Mouse (Mus musculus): ENCODE results near the gene Hopx. TPM values are rescaled to one million over a fixed set of nuclear protein-coding genes. Genes with fewer than 3 reads are reported as not detected.

The Hopx gene
- polyA plus RNA-seq, 1 experiment from 2014 or later, result 2.4 TPM

DNA sequence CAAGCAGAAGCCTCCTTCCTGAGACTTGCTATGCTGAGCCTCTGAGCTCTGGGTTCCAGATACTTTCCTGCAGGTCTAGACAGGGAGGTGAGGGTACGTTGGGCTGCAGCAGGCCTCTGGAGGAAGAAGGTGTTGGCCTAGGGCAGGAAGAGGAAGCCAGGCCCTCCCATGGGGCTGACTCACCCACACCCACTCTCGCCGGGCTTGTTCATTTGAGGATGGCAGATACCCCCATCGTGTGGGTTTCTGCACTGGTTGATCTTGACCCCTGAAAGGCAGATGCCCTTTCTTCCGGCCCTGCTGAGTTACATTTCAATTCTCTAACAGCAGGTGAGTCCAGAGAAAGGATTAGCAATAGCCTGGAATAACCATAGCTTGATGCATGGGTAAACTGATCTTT lies 22.4 kb downstream of the Hopx start:
- no peak for ATAC-seq (ENCODE audit: insufficient read depth)
- Histone ChIP-seq H3K27me3 (ENCODE audit: insufficient read depth, low read length) (no peaks in the 10 kb centered on the region), H3K27ac (ENCODE audit: low read depth) (no peak overlapping the region), H3K4me2 (peak overlapping the region; percentile 10; the same call in 1 of the 2 replicates), H3K36me3 (ENCODE audit: insufficient read depth) (no peaks in the 10 kb centered on the region), H3K9ac (no peak overlapping the region), H3K4me1 (ENCODE audit: insufficient read depth) (0 out of 2 replicates have a peak, but pooled peaks cover 2% of the 10 kb centered on the region), H3K4me3 (ENCODE audit: low read depth, low read length) (no peak overlapping the region), H3K9me3 (ENCODE audit: low read depth, low read length) (no peaks in the 10 kb centered on the region)
- DNase-seq, result no peak
- TF ChIP-seq CTCF (IDR thresholded peaks at IDR 0.05; ENCODE audit: low read depth), result no peak
- 67% methylated on average over 5 of the region's 5 CpGs for WGBS

DNA sequence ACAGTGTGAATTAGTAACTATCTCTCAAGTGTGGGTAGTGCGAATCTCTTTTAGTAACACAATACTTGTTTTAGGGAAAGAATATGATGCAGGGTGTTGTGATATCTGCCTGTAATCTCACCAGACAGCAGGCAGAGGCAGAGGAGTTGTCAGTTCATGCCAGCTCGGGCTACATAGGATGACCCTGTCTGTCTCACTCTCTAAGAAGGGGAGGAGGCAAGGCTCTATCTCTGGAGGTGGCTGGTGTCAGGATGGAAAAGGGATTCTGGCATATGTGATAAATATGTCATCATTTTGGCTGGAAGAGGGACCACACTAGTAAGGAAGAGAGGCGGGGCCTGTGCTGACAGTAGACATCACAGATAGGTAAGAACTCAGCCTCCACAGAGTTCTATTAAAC lies 23.0 kb downstream of the Hopx start:
- DNase-seq, result no peak
- no peaks in the 10 kb centered on the region for H3K27me3 ChIP-seq (ENCODE audit: insufficient read depth, low read length)
- H3K4me1 ChIP-seq (ENCODE audit: insufficient read depth), result 0 out of 2 replicates have a peak, but pooled peaks cover 2% of the 10 kb centered on the region
- no peaks in the 10 kb centered on the region for H3K9me3 ChIP-seq (ENCODE audit: low read depth, low read length)
- H3K36me3 ChIP-seq (ENCODE audit: insufficient read depth), result no peaks in the 10 kb centered on the region
- ATAC-seq (ENCODE audit: insufficient read depth), result no peak
- no peak for TF ChIP-seq CTCF (IDR thresholded peaks at IDR 0.05; ENCODE audit: low read depth)
- H3K27ac ChIP-seq (ENCODE audit: low read depth), result no peak overlapping the region
- WGBS, result 59% methylated on average over 3 of the region's 3 CpGs
- no peak overlapping the region for H3K4me2 ChIP-seq
- H3K9ac ChIP-seq, result no peak overlapping the region
- H3K4me3 ChIP-seq (ENCODE audit: low read depth, low read length), result no peak overlapping the region

- Histone ChIP-seq H3K4me2 (no peak overlapping the region), H3K27me3 (ENCODE audit: insufficient read depth, low read length) (no peaks in the 10 kb centered on the region), H3K4me3 (ENCODE audit: low read depth, low read length) (no peak overlapping the region), H3K27ac (ENCODE audit: low read depth) (no peak overlapping the region), H3K36me3 (ENCODE audit: insufficient read depth) (no peaks in the 10 kb centered on the region), H3K9me3 (ENCODE audit: low read depth, low read length) (no peaks in the 10 kb centered on the region), H3K4me1 (ENCODE audit: insufficient read depth) (0 out of 2 replicates have a peak, but pooled peaks cover 2% of the 10 kb centered on the region), H3K9ac (no peak overlapping the region)
- no peak for TF ChIP-seq CTCF (IDR thresholded peaks at IDR 0.05; ENCODE audit: low read depth)
- DNase-seq (peak; percentile 63), ATAC-seq (ENCODE audit: insufficient read depth) (no peak)
- 50% methylated on average over 5 of the region's 5 CpGs for WGBS
Measured at GRCm38 (mm10) chr5:77090521-77091096, 24.3 kb downstream of the Hopx start.

DNA sequence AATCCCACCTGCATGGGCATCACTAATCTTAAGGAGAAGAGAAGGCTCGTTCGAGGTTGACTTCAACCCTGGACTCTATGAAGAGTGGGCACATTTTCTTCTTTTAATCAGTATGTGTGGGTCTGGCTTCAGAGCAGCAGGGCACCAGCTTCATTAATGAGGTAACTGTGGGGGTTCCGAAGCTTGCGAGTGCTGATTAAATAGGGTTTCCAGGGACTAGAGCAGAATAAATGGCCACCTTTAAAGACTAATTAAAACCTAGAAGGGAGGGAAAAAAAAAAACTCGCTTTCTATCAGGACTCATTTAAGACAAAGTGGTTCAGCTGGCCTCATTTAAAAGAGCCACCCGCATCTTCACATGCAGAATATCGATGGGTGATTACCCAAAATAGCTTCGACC lies 25.0 kb downstream of the Hopx start:
- TF ChIP-seq CTCF (IDR thresholded peaks at IDR 0.05; ENCODE audit: low read depth), result no peak
- H3K4me3 ChIP-seq (ENCODE audit: low read depth, low read length), result no peak overlapping the region
- no peaks in the 10 kb centered on the region for H3K27me3 ChIP-seq (ENCODE audit: insufficient read depth, low read length)
- 82% methylated on average over 8 of the region's 8 CpGs for WGBS
- H3K4me2 ChIP-seq, result no peak overlapping the region
- ATAC-seq (ENCODE audit: insufficient read depth), result no peak
- H3K9me3 ChIP-seq (ENCODE audit: low read depth, low read length), result no peaks in the 10 kb centered on the region
- no peaks in the 10 kb centered on the region for H3K36me3 ChIP-seq (ENCODE audit: insufficient read depth)
- H3K27ac ChIP-seq (ENCODE audit: low read depth), result no peak overlapping the region
- no peak overlapping the region for H3K9ac ChIP-seq
- no peak for DNase-seq
- H3K4me1 ChIP-seq (ENCODE audit: insufficient read depth), result no peaks in the 10 kb centered on the region

DNA sequence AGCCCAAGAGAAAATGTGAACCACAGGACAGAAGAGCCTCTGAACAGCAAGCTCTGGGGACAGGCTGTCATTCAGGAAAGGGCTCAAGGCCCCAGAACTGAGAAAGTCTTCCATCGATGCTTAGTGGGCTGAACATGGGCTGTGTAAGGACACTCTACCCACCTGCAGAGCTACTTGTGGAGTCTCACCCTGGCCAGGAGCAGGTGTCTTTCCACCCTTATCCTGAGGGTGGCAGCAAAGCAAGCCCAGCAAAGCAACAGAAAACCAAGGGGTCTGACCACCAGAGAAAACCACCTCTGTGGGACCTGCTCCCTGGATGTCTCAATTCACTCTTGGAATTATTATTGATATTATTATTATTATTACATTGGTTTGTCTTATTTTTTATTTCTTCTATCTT lies 25.6 kb downstream of the Hopx start:
- 62% methylated on average over 1 of the region's 1 CpGs for WGBS

GRCm38 (mm10) chr5:77087122-77087521 lies 27.8 kb downstream of the Hopx start:
- Histone ChIP-seq H3K4me1 (ENCODE audit: insufficient read depth) (no peaks in the 10 kb centered on the region), H3K4me3 (ENCODE audit: low read depth, low read length) (no peak overlapping the region), H3K27ac (ENCODE audit: low read depth) (no peak overlapping the region), H3K36me3 (ENCODE audit: insufficient read depth) (no peaks in the 10 kb centered on the region), H3K4me2 (no peak overlapping the region), H3K9ac (no peak overlapping the region), H3K9me3 (ENCODE audit: low read depth, low read length) (no peaks in the 10 kb centered on the region), H3K27me3 (ENCODE audit: insufficient read depth, low read length) (no peaks in the 10 kb centered on the region)
- DNase-seq, result no peak
- 72% methylated on average over 3 of the region's 3 CpGs for WGBS
- no peak for ATAC-seq (ENCODE audit: insufficient read depth)
- TF ChIP-seq CTCF (IDR thresholded peaks at IDR 0.05; ENCODE audit: low read depth), result no peak

More for the DNA sequence above, 25.6 kb downstream of the Hopx start:
- H3K4me2 ChIP-seq, result no peak overlapping the region
- H3K27ac ChIP-seq (ENCODE audit: low read depth), result no peak overlapping the region
- ATAC-seq (ENCODE audit: insufficient read depth) (no peak), DNase-seq (peak; percentile 77)
- H3K27me3 ChIP-seq (ENCODE audit: insufficient read depth, low read length), result no peaks in the 10 kb centered on the region
- no peak overlapping the region for H3K9ac ChIP-seq
- H3K36me3 ChIP-seq (ENCODE audit: insufficient read depth), result no peaks in the 10 kb centered on the region
- TF ChIP-seq CTCF (IDR thresholded peaks at IDR 0.05; ENCODE audit: low read depth), result peak; percentile 82
- H3K9me3 ChIP-seq (ENCODE audit: low read depth, low read length), result no peaks in the 10 kb centered on the region
- no peaks in the 10 kb centered on the region for H3K4me1 ChIP-seq (ENCODE audit: insufficient read depth)
- no peak overlapping the region for H3K4me3 ChIP-seq (ENCODE audit: low read depth, low read length)

GRCm38 (mm10) chr5:77086541-77086940 lies 28.4 kb downstream of the Hopx start:
- Histone ChIP-seq H3K9ac (no peak overlapping the region), H3K9me3 (ENCODE audit: low read depth, low read length) (no peaks in the 10 kb centered on the region), H3K4me1 (ENCODE audit: insufficient read depth) (no peaks in the 10 kb centered on the region), H3K4me2 (no peak overlapping the region), H3K27ac (ENCODE audit: low read depth) (no peak overlapping the region), H3K36me3 (ENCODE audit: insufficient read depth) (no peaks in the 10 kb centered on the region), H3K4me3 (ENCODE audit: low read depth, low read length) (no peak overlapping the region), H3K27me3 (ENCODE audit: insufficient read depth, low read length) (no peaks in the 10 kb centered on the region)
- 74% methylated on average over 7 of the region's 7 CpGs for WGBS
- no peak for TF ChIP-seq CTCF (IDR thresholded peaks at IDR 0.05; ENCODE audit: low read depth)
- DNase-seq (no peak), ATAC-seq (ENCODE audit: insufficient read depth) (no peak)
